Comparison of ENCODE assay signal across 13 mouse cellular contexts in the genomic region with DNA sequence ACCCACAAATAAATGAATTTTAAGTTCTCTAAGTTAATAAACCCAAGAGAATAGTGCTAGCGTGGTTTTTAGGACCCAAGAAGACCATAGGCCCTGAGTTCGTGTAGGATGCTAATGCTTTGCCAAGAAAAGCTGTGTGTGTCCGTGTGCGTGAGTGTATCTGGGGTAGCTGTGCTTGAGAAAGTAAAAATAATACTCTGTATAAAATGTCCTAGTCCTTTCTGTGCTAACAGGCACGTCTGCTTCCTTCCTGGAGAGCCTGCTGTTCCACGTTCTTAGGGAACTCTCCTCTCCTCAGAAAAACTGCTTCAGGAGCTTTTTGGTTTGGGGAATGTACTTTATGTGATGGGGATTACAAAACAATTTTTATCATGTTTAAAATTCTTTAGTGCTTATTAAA.
"Had no signal": no experiment of that assay in that cellular context is flagged by ENCODE, and none has a peak within 500 bp of the region (broad histone marks: within the 10 kb centered on the region; RNA-seq: fewer than 3 reads in every experiment).

No protein-coding gene starts in this region.

- DNase-seq: kidney, adult 8-10 months; kidney, postnatal 25 days; liver; liver, embryonic 13.5 days; liver, postnatal 0 days; lung, postnatal 14 days; thymus, postnatal 14 days had no signal

- H3K9me3 ChIP-seq: limb, embryonic 12.5 days; liver, embryonic 13.5 days; lung, embryonic 15.5 days; megakaryocyte, embryonic 14.5 days; midbrain, embryonic 15.5 days; neural tube, embryonic 13.5 days had no signal

- H3K27me3 ChIP-seq: limb, embryonic 12.5 days; liver, embryonic 13.5 days; lung, embryonic 15.5 days; megakaryocyte, embryonic 14.5 days; midbrain, embryonic 15.5 days; neural tube, embryonic 13.5 days had no signal

- H3K4me1 ChIP-seq: limb, embryonic 12.5 days; lung, embryonic 15.5 days; midbrain, embryonic 15.5 days had no signal

- H3K27ac ChIP-seq: limb, embryonic 12.5 days; liver, embryonic 13.5 days; lung, embryonic 15.5 days; macrophage; midbrain, embryonic 15.5 days; neural tube, embryonic 13.5 days had no signal

- H3K4me3 ChIP-seq: limb, embryonic 12.5 days; liver, embryonic 13.5 days; lung, embryonic 15.5 days; megakaryocyte, embryonic 14.5 days; midbrain, embryonic 15.5 days; neural tube, embryonic 13.5 days had no signal
